Mouse (Mus musculus) left cerebral cortex, adult 2 months (tissue): Measurements from ENCODE around the gene Plcb1. TPM values are rescaled to one million over a fixed set of nuclear protein-coding genes. Genes with fewer than 3 reads are reported as not detected.

Experiments
- DNase-seq, 2 experiments: peaks; one replicate each; pipeline ENCODE4 v3.0.0; 2021 to 2022; ENCODE audit warnings: low spot score in 2 of 2, mixed read lengths in 1 of 2; ENCODE audit errors: extremely low spot score in 1 of 2
- H3K27ac ChIP-seq: fragments of 200-600 bp; 2 replicates; pipeline ENCODE4 v1.8.1; 2022
- H3K4me3 ChIP-seq: fragments of 200-600 bp; 2 replicates; pipeline ENCODE4 v1.8.1; 2022
- CTCF ChIP-seq: fragments of 200-600 bp; IDR thresholded peaks from 2 replicates; pipeline ENCODE4 v1.8.1; 2022; ENCODE audit warnings: antibody characterized with exemption, mild to moderate bottlenecking, moderate library complexity
- intact Hi-C: fragments of 180-260 bp; cut with DNase I; formaldehyde crosslinking; loops from one replicate; pipeline ENCODE4 v1.15.1; 2025
- total RNA-seq, 2 experiments: library from RNA; stranded (reverse); gene quantifications; 2 replicates each; pipeline ENCODE4 v1.2.3; 2021

The Plcb1 gene
- total RNA-seq, 2 experiments from 2014 or later = 183 to 185 TPM

- Histone ChIP-seq H3K4me3 (no peak overlapping the region), H3K27ac (no peak overlapping the region; the same call in 1 of the 2 replicates)
- no peak for TF ChIP-seq CTCF
- intact Hi-C loops = no loop called here
- DNase-seq = no peak
Measured at GRCm38 (mm10) chr2:135202390-135202789, 416.5 kb downstream of the Plcb1 start.

- Histone ChIP-seq H3K4me3 (no peak overlapping the region), H3K27ac (no peak overlapping the region)
- no peak for TF ChIP-seq CTCF
- DNase-seq = no peak
- intact Hi-C loops = no loop called here
Measured at GRCm38 (mm10) chr2:135204141-135205120, 418.6 kb downstream of the Plcb1 start.

DNA sequence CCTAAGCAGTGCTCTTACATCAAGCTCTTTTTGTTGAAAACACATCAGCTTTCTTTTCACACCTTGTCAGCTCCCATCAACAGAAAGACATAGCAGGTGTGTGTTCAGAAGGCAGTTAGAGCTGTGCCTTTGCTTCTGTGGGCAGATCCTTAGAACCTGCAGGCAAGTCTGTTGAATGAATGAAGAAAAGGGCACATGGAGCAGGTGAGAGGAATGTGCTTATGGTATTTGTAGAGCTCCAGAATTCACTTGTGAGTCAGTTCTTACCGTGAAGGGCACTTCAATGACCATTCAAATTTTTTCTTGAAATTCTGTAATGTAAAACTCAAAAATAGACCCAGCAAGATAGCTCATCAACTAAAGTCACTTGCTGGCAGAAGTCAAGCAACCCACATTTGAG, 423.0 kb downstream of the Plcb1 start:
- intact Hi-C loops = no loop called here
- Histone ChIP-seq H3K27ac (no peak overlapping the region), H3K4me3 (no peak overlapping the region)
- DNase-seq = no peak
- TF ChIP-seq CTCF = no peak

DNA sequence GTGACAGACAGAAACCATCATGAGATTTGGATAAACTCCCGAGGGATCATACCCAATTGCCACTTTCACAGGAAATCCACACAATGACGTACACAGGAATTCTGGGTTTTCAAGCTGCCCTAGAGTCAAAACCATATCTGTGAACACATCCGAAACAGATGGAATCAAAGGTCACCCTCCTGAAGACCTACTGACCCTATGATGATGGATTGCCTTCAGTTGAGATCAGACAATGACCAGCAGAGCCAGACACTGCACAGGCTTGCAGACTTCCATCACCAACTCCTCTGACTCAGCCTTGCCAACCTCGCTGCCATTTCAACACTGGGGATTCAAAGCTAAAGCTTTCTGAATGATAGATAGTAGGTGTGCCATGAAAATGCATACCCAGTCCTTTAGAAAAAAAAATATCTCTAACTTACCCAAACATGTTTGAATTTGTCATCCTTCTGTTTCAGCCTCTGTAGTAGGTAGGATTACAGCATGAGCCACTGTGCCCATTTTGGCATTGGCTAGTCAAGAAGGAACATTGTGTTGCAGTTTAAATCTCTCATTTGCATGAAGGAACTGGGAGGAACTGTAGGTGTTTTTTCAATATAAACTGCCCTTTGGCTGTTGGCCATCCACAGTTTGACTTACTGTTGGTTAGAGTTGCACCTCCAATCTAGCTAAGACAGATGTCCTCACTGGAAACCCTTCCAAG, 429.0 kb downstream of the Plcb1 start:
- no peak overlapping the region for H3K4me3 ChIP-seq
- DNase-seq = no peak
- TF ChIP-seq CTCF = no peak
- intact Hi-C loops = no loop called here
- H3K27ac ChIP-seq = no peak overlapping the region

DNA sequence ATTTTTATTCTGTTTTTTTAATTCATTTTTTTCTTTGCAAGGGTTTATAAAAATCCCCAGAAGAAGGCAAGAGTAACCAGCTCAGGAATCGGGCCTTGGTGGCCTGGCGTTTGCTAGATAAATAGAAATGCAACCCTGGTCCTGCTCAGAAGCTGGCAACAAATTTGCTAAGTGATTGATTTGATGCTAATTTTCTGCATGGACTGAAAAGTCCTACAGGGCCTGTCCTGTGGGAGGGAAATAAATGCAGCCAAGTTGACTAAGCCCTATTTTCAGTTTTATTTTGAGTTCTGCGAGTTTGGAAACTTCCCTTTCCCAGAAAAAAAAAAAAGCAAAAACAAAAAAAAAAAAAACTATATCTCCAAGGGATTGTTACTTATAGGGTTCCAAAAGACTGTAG, 433.5 kb downstream of the Plcb1 start:
- intact Hi-C loops = no loop called here
- TF ChIP-seq CTCF = no peak
- no peak for DNase-seq
- H3K27ac ChIP-seq = peak overlapping the region; percentile 55
- H3K4me3 ChIP-seq = no peak overlapping the region

GRCm38 (mm10) chr2:135225604-135226025, 439.7 kb downstream of the Plcb1 start:
- DNase-seq = no peak
- intact Hi-C loops = no loop called here
- H3K27ac ChIP-seq = no peak overlapping the region
- no peak for TF ChIP-seq CTCF
- H3K4me3 ChIP-seq = no peak overlapping the region

- intact Hi-C loops = no loop called here
- DNase-seq = no peak
- no peak for TF ChIP-seq CTCF
- H3K27ac ChIP-seq = no peak overlapping the region
- no peak overlapping the region for H3K4me3 ChIP-seq
Measured at GRCm38 (mm10) chr2:135230262-135230661, 444.4 kb downstream of the Plcb1 start.

- no peak for TF ChIP-seq CTCF
- no peak overlapping the region for H3K27ac ChIP-seq
- intact Hi-C loops = no loop called here
- no peak for DNase-seq
- no peak overlapping the region for H3K4me3 ChIP-seq
Measured at GRCm38 (mm10) chr2:135242662-135243316, 456.9 kb downstream of the Plcb1 start.

- intact Hi-C loops = no loop called here
- H3K4me3 ChIP-seq = no peak overlapping the region
- TF ChIP-seq CTCF = no peak
Measured at GRCm38 (mm10) chr2:135243764-135244163, 457.9 kb downstream of the Plcb1 start.

DNA sequence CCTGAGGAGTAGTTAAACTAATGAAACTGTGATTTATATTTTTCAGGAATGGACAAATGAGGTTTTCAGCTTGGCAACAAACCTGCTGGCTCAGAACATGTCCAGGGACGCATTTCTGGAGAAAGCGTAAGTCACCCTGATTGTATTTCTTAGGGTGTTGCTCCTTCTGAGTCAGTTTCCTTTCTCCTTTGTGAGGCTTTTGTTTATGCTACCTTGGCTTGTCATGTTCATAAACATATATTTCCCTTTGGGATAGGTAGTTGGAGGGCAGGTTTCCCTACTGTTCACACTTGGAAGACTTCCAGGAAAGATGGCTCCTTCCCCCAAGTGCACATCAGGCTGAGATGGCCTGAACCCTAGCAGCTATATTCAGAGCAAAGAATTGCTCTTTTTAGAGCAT, 464.1 kb downstream of the Plcb1 start:
- intact Hi-C loops = no loop called here
- Histone ChIP-seq H3K4me3 (no peak overlapping the region), H3K27ac (no peak overlapping the region)
- no peak for DNase-seq
- no peak for TF ChIP-seq CTCF

More at GRCm38 (mm10) chr2:135243764-135244163, 457.9 kb downstream of the Plcb1 start:
- no peak for DNase-seq
- no peak overlapping the region for H3K27ac ChIP-seq

DNA sequence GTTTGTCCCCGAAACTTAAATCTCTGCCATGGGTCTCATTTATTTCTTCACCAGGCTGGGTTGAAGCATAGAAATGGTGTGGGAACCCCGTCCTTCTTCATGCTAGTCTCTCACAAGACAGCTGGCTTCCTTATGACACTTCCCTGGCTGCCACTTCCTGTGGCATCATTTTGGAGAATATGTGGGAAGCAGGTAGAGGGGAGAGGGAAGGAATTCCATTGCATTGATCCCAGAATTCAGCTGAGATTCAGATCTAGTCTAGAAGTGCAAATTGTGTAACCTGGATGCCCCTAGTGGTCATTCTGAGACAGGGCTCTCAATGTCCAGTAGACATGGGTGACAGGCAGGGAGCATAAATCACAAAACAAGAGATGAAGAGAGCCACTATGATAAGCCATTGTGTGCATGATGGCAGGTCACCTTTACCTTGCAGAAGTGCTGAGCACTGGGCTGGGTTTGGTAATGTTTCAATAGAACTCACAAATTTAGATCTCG, 466.0 kb downstream of the Plcb1 start:
- TF ChIP-seq CTCF = peak; percentile 57
- Histone ChIP-seq H3K4me3 (no peak overlapping the region), H3K27ac (no peak overlapping the region)
- no peak for DNase-seq
- intact Hi-C loops = no loop called here

- intact Hi-C loops = no loop called here
- Histone ChIP-seq H3K4me3 (no peak overlapping the region), H3K27ac (no peak overlapping the region)
- TF ChIP-seq CTCF = no peak
- DNase-seq = no peak
Measured at GRCm38 (mm10) chr2:135259136-135259535, 473.3 kb downstream of the Plcb1 start.
